Mouse (Mus musculus) lung, postnatal 0 days (tissue): ENCODE data around the gene Slc35g1. TPM values are rescaled to one million over a fixed set of nuclear protein-coding genes. Genes with fewer than 3 reads are reported as not detected.

Experiments used
- ATAC-seq: fragments of 200-750 bp; cut with Nextera tagmentation; 2 replicates; pipeline ENCODE4 v1.8.0; 2017; ENCODE audit warnings: moderate library complexity
- DNase-seq: peaks from one replicate; pipeline ENCODE4 v3.0.0-alpha.2; 2016; ENCODE audit warnings: low spot score
- H3K27ac ChIP-seq: fragments of 300-500 bp; sonication (generic); 2 replicates; pipeline ENCODE4 v1.5.1; 2014; ENCODE audit warnings: antibody characterized with exemption, mild to moderate bottlenecking, low read length, mixed read lengths
- H3K27me3 ChIP-seq: fragments of 300-500 bp; sonication (generic); replicated peaks from 2 replicates; pipeline ENCODE4 v1.6.1; 2014; ENCODE audit warnings: low read length, mixed read lengths; ENCODE audit not compliant: insufficient read depth
- H3K36me3 ChIP-seq: fragments of 300-500 bp; sonication (generic); 2 replicates; pipeline ENCODE4 v1.6.1; 2014; ENCODE audit warnings: low read length, mixed read lengths; ENCODE audit not compliant: insufficient read depth
- H3K4me1 ChIP-seq: fragments of 300-500 bp; sonication (generic); 2 replicates; pipeline ENCODE4 v1.6.1; 2014; ENCODE audit warnings: antibody characterized with exemption, low read depth, low read length, mixed read lengths; ENCODE audit not compliant: insufficient read depth
- H3K4me2 ChIP-seq: fragments of 300-500 bp; sonication (generic); replicated peaks from 2 replicates; pipeline ENCODE4 v1.6.1; 2014; ENCODE audit warnings: low read depth, mild to moderate bottlenecking, low read length, moderate library complexity, mixed read lengths
- H3K4me3 ChIP-seq: fragments of 300-500 bp; sonication (generic); 2 replicates; pipeline ENCODE4 v1.5.1; 2014; ENCODE audit warnings: low read depth, low read length
- H3K9ac ChIP-seq: fragments of 300-500 bp; sonication (generic); replicated peaks from 2 replicates; pipeline ENCODE4 v1.6.1; 2014; ENCODE audit warnings: low read depth, mild to moderate bottlenecking
- H3K9me3 ChIP-seq: fragments of 300-500 bp; sonication (generic); 2 replicates; pipeline ENCODE4 v1.6.1; 2016; ENCODE audit warnings: low read length, mixed read lengths
- CTCF ChIP-seq: IDR thresholded peaks from 2 replicates; pipeline ENCODE4 v1.5.1; 2016; ENCODE audit warnings: antibody characterized with exemption, mild to moderate bottlenecking
- EP300 ChIP-seq: IDR thresholded peaks from 2 replicates; pipeline ENCODE4 v1.6.1; 2016; ENCODE audit warnings: antibody characterized with exemption, mild to moderate bottlenecking, control low read depth
- WGBS: fragments of 180-500 bp; shearing (Covaris S2); extraction: QIAGEN DNeasy Blood & Tissue Kit; methylation state at CpG from one replicate; pipeline ENCODE4 v1.1.7; 2014; 5-methylcytosine and 5-hydroxymethylcytosine counted together
- polyA plus RNA-seq: library from polyadenylated mRNA; unstranded; fragments of >200 nt; fragmentation: Nextera tagmentation; extraction: Ambion mirVana; gene quantifications from 2 replicates; pipeline ENCODE4 v1.2.1, GENCODE M21; 2015

Slc35g1 gene
- polyA plus RNA-seq, 1 experiment from 2014 or later = 3.2 TPM

- Histone ChIP-seq H3K9me3 (no peaks in the 10 kb centered on the region), H3K4me3 (no peak overlapping the region), H3K27ac (no peak overlapping the region), H3K4me1 (no peaks in the 10 kb centered on the region), H3K4me2 (no peak overlapping the region), H3K36me3 (no peaks in the 10 kb centered on the region), H3K9ac (no peak overlapping the region), H3K27me3 (no peaks in the 10 kb centered on the region)
- DNase-seq = no peak
- ATAC-seq = no peak
- 91% methylated on average over 4 of the region's 4 CpGs for WGBS
- TF ChIP-seq EP300 (no peak), CTCF (no peak)
Observed at GRCm38 (mm10) chr19:38387835-38388234, 7.9 kb upstream of the Slc35g1 start.

GRCm38 (mm10) chr19:38396633-38396970 is 822 bp downstream of the Slc35g1 start:
- ATAC-seq = no peak
- Histone ChIP-seq H3K4me2 (peak overlapping the region; percentile 94), H3K4me3 (peak overlapping the region; percentile 62), H3K9ac (no peak overlapping the region), H3K27me3 (no peaks in the 10 kb centered on the region), H3K9me3 (no peaks in the 10 kb centered on the region), H3K27ac (no peak overlapping the region), H3K4me1 (0 out of 2 replicates have a peak, but pooled peaks cover 3% of the 10 kb centered on the region), H3K36me3 (no peaks in the 10 kb centered on the region)
- TF ChIP-seq EP300 (no peak), CTCF (no peak)
- DNase-seq = no peak
- 36% methylated on average over 8 of the region's 8 CpGs for WGBS

- Histone ChIP-seq H3K27me3 (no peaks in the 10 kb centered on the region), H3K4me1 (0 out of 2 replicates have a peak, but pooled peaks cover 3% of the 10 kb centered on the region), H3K4me2 (no peak overlapping the region), H3K9me3 (no peaks in the 10 kb centered on the region), H3K36me3 (no peaks in the 10 kb centered on the region), H3K27ac (no peak overlapping the region), H3K4me3 (no peak overlapping the region), H3K9ac (no peak overlapping the region)
- DNase-seq (no peak), ATAC-seq (no peak)
- WGBS = 51% methylated on average over 6 of the region's 6 CpGs
- TF ChIP-seq EP300 (no peak), CTCF (no peak)
Observed at GRCm38 (mm10) chr19:38397004-38397403, 1.2 kb downstream of the Slc35g1 start.

GRCm38 (mm10) chr19:38398966-38399365 is 3.2 kb downstream of the Slc35g1 start:
- H3K4me3 ChIP-seq = no peak overlapping the region
- H3K36me3 ChIP-seq = no peaks in the 10 kb centered on the region
- H3K27ac ChIP-seq = 0 out of 2 replicates have a peak overlapping the region, but pooled peaks have one; percentile 5
- TF ChIP-seq EP300 = peak; percentile 84
- TF ChIP-seq CTCF = no peak
- DNase-seq = peak; percentile 51
- no peaks in the 10 kb centered on the region for H3K9me3 ChIP-seq
- H3K27me3 ChIP-seq = no peaks in the 10 kb centered on the region
- H3K4me1 ChIP-seq = 0 out of 2 replicates have a peak, but pooled peaks cover 3% of the 10 kb centered on the region
- peak; percentile 65 for ATAC-seq
- H3K4me2 ChIP-seq = no peak overlapping the region
- H3K9ac ChIP-seq = no peak overlapping the region
- 64% methylated on average over 8 of the region's 8 CpGs for WGBS

GRCm38 (mm10) chr19:38400851-38401250 is 5.1 kb downstream of the Slc35g1 start:
- no peak for ATAC-seq
- no peak for DNase-seq
- no peaks in the 10 kb centered on the region for H3K27me3 ChIP-seq
- H3K4me2 ChIP-seq = no peak overlapping the region
- no peak overlapping the region for H3K9ac ChIP-seq
- no peak overlapping the region for H3K27ac ChIP-seq
- H3K4me3 ChIP-seq = no peak overlapping the region
- TF ChIP-seq CTCF = no peak
- no peak for TF ChIP-seq EP300
- H3K4me1 ChIP-seq = 0 out of 2 replicates have a peak, but pooled peaks cover 3% of the 10 kb centered on the region
- no peaks in the 10 kb centered on the region for H3K9me3 ChIP-seq
- WGBS = 61% methylated on average over 2 of the region's 2 CpGs
- H3K36me3 ChIP-seq = no peaks in the 10 kb centered on the region

- no peak overlapping the region for H3K27ac ChIP-seq
- 0 out of 2 replicates have a peak, but pooled peaks cover 3% of the 10 kb centered on the region for H3K4me1 ChIP-seq
- DNase-seq = no peak
- H3K9me3 ChIP-seq = no peaks in the 10 kb centered on the region
- no peak overlapping the region for H3K9ac ChIP-seq
- no peak for ATAC-seq
- H3K4me3 ChIP-seq = no peak overlapping the region
- 76% methylated on average over 2 of the region's 2 CpGs for WGBS
- TF ChIP-seq CTCF = no peak
- TF ChIP-seq EP300 = no peak
- H3K4me2 ChIP-seq = no peak overlapping the region
- H3K36me3 ChIP-seq = no peaks in the 10 kb centered on the region
- H3K27me3 ChIP-seq = no peaks in the 10 kb centered on the region
Observed at GRCm38 (mm10) chr19:38401416-38401815, 5.6 kb downstream of the Slc35g1 start.
